Mouse (Mus musculus) thymus, postnatal 10 days (tissue): ENCODE results near the gene Cdk9.

Experiments used
- DNase-seq, 2 experiments: peaks; one replicate each; pipeline ENCODE4 v3.0.0; 2021; ENCODE audit warnings: low spot score in 2 of 2

Gene Cdk9

GRCm38 (mm10) chr2:32676821-32677220 lies 36.1 kb downstream of the Cdk9 start:
- no peak for DNase-seq

DNA sequence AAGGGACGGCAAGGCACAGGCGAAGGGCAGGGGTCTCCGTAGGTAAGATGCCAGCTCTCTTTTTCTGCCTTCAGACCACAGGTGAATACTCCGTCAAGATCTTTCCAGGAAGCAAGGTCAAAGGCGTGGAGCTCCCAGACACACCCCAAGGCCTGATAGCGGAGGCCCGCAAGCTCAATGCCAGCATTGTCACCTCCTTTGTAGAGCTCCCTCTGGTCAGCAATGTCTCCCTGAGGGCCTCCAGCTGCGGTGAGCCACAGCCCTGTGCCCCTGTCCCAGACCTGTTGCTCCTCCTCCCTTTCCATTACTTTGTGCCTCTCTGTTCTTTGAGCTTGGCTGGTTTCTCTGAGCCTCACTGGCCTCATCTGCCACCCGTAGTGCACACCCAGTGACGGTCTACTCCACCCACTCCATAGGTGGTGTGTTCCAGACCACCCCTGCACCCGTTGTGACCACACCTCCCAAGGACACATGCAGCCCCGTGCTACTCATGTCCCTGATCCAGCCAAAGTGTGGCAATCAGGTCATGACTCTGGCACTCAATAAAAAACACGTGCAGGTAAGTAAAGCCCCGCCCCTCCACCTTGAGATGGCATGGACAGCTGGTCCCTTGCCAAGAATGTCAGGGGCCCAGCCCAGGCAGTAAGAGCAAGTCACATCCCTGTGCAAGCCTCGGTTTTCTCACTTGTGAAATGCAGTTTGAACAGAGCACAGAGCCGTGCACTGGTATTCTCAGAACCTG lies 39.5 kb downstream of the Cdk9 start:
- no peak for DNase-seq

- DNase-seq: no peak
Measured at GRCm38 (mm10) chr2:32671907-32672595, 40.8 kb downstream of the Cdk9 start.

DNA sequence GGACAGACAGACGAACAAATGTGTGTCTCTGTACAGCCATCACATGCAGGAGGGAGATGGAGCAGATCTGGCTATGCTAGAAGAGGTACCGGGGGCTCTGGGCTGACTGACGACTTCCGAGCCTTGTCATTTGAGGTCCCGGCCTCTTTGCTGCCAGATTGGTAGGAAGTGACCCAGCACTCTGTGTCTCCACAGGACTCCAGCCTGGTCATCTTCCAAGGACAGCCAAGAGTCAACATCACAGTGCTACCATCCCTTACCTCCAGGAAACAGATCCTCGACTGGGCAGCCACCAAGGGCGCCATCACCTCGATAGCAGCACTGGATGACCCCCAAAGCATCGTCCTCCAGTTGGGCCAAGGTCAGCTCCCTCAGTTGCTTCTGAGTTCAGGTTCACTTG lies 41.7 kb downstream of the Cdk9 start:
- DNase-seq: no peak

DNA sequence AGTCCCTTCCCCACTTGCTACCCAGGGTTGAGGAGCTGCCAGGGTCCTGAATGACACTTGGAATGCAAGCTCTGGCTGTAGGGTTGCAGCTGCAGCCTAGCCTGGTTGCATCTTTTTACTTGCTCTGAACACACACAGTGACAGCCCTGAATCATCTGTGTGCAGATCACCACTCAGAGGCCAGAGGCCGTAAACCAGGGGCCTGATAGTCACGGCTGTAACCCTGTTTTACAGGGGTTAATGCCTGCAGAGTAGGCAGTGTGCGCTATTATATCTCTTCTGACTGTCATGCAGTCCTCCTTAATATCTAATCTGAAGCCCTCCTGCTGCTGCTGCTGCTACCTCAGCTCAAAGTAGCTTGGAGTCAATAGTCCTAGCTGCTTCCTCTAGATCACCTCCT lies 43.0 kb downstream of the Cdk9 start:
- DNase-seq: no peak

DNA sequence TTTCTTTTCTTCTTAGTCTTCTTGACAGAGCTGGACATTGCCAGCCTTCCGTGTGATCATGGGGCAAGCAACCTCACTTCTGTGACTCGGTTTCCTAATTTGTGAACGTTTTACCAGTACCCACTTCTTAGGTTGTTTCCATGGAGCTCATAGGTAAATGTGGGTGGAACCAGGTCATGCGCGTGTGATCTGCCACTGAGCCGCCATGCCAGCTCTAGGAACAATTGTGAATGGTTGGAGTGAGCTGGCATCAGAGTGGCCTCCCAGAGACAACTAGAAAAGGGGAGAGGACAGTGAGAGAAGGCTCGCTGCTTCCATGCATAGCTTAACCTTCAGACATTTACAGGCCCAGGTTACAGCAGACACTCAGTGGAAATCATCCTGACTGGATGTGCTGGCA lies 44.7 kb downstream of the Cdk9 start:
- DNase-seq: no peak

DNA sequence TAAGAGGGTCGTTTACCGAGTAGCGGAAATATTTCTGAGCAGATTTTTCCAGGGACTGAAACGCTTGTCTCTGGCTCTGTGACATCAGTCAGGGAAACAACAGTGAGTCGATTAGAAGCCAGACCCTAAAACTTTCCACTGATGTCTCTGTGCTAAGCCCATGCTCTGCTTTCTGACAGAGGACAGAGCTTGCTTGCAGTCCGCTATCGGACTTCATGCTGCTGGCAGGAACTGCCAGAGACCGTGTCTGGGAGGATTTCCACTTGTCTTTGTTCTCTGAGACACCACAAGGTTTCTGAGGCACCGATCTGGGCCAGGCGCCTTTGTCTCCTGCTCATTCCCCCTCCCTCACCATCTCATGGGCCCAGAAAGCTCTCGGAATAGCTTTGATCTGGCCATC lies 45.1 kb downstream of the Cdk9 start:
- DNase-seq: no peak

DNA sequence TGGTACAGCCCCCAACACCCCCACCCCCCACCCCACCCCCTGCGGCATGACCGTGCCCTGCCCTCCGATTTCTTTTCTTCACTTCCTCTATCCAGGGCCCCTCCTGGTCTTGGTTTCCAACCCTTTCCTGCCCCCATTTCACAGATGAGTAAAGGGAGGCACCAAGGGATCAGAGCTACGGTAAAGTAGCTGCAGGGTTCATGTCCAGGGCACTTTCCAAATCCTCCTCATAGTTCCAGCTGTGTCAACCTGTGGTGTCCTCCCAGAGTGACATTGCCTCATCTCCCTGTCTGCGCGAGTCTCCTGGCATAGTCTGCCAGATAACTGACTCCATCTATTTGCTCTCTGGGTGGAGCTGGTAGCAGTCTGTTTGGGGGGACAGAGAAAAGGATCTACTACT lies 47.0 kb downstream of the Cdk9 start:
- no peak for DNase-seq

DNA sequence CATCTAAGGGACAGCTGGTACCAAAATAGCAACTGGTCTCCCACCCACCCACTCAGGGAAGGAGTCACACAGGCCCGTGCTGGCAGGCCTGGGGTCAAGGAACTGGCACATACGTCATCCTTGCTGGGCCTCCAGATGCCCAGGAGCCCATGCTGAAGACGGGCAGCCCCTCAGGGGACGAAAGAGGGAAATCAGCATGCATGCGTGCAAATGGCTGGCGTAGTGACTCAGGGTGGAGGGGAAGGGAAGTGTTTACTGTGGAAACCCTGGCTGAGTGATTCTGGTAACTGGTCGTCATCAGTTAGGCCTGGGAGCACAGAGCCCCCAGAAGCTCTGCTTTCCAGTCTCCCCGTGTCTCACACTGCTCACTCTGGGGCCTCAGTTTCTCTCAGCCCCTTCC lies 47.5 kb downstream of the Cdk9 start:
- DNase-seq: no peak

- DNase-seq: peak in 1 of 2 experiments; percentile 29
Measured at GRCm38 (mm10) chr2:32662291-32662690, 50.6 kb downstream of the Cdk9 start.

- DNase-seq: no peak
Measured at GRCm38 (mm10) chr2:32661509-32662107, 51.3 kb downstream of the Cdk9 start.

- DNase-seq: no peak
Measured at GRCm38 (mm10) chr2:32658873-32659272, 54.0 kb downstream of the Cdk9 start.

GRCm38 (mm10) chr2:32655826-32656225 lies 57.0 kb downstream of the Cdk9 start:
- DNase-seq: no peak
